Mouse (Mus musculus): ENCODE data around the gene Gm37240.

The Gm37240 gene

DNA sequence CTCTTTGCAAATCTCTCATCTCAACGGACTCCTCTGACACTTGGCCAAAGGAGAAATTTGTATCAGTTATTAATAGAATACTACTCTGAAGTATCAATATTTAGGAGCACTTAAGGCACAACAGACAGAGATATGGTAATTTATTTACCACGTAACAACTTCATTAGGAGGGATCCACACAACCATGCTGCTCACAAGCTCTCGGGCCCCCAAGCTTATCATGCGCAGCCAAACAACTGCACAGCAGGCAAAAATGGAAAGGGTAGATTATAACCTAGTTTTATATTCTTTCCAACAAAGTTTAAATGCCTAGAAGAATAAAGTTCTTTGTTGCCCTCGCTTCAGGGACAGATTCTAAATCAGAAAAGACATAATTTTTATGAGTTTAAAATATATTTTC lies 207.4 kb downstream of the Gm37240 start:
- Histone ChIP-seq H3K27me3 (ENCODE audit: control insufficient read depth, insufficient read depth, low read length, poor library complexity, severe bottlenecking) (no peaks in the 10 kb centered on the region), H3K36me3 (ENCODE audit: control insufficient read depth, insufficient read depth, low read length, poor library complexity, severe bottlenecking) (no peaks in the 10 kb centered on the region)
- no peak for DNase-seq (ENCODE audit: low read depth, low spot score)

DNA sequence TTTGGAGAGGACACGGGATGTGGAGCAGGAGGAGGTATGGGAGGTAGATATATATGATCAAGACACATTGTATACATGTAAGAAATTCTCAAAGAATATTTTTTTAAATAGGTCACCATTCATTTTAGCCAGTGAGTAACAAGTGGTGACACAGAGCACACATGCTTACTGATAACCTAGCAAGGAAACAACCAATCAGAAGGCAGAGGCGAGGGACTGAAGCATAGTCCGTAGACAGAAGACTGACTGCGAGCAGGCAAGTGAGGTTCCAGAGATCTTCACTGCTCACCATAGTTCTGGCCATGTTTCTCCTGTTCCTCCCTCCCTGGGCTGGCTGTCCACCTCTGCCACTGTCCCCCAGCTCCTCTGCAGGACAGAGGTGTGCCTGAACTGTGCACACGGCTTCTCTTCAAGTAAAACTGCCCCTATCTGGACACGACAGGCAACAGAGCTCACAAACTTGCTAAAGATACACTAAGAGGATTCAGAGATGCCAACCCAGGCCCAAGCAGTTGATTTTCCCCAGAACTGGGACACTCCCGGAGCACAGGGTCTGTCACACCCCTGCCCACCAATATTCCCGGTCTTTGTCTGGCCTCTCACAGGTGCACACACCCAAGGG lies 207.9 kb downstream of the Gm37240 start:
- no peaks in the 10 kb centered on the region for H3K36me3 ChIP-seq (ENCODE audit: control insufficient read depth, insufficient read depth, low read length, poor library complexity, severe bottlenecking)
- no peak for DNase-seq (ENCODE audit: low read depth, low spot score)
- H3K27me3 ChIP-seq (ENCODE audit: control insufficient read depth, insufficient read depth, low read length, poor library complexity, severe bottlenecking): no peaks in the 10 kb centered on the region

GRCm38 (mm10) chr3:85677952-85678351 lies 209.4 kb downstream of the Gm37240 start:
- H3K27me3 ChIP-seq (ENCODE audit: control insufficient read depth, insufficient read depth, low read length, poor library complexity, severe bottlenecking): no peaks in the 10 kb centered on the region

DNA sequence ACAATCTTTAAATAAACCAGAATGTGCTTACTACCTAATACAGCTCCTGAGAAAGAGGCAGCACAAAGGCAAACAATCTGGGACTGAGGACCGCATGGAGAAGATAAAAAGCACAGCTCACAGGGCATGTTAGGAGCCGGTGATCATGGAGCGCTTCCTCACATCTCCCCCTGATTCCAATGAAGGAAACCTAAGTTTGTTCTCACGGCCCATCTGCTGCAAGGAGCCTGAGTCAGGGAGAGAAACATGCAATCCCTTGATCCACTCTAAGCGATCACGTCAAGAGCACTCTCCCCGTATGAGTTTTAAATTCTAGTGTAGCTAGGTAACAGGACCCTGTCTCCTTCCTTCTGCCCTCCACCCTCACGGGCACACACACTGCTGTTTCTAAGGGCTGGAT lies 210.2 kb downstream of the Gm37240 start:
- H3K27me3 ChIP-seq (ENCODE audit: control insufficient read depth, insufficient read depth, low read length, poor library complexity, severe bottlenecking): no peaks in the 10 kb centered on the region
- no peaks in the 10 kb centered on the region for H3K36me3 ChIP-seq (ENCODE audit: control insufficient read depth, insufficient read depth, low read length, poor library complexity, severe bottlenecking)
- DNase-seq (ENCODE audit: low read depth, low spot score): no peak

More at GRCm38 (mm10) chr3:85677952-85678351, 209.4 kb downstream of the Gm37240 start:
- H3K36me3 ChIP-seq (ENCODE audit: control insufficient read depth, insufficient read depth, low read length, poor library complexity, severe bottlenecking): no peaks in the 10 kb centered on the region
- DNase-seq (ENCODE audit: low read depth, low spot score): no peak

DNA sequence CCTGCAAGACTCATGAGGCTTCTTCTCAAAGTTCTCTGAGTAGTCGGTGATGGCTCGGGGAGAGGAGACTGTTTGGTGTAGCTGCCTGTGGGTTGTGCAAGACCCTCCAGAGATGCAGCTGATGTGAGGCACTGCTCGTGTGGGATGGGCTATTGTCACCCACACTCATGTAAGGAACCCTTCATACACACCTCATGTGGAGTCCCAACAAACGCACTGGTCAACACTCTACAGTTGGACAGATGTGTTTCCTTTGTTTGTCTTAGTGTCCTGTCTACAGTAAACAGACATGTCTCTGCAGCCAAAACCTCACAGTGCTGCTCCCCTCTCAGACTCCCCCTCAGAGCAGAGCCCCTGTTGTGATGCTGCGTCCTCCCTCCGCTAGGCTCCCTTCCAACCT lies 217.5 kb downstream of the Gm37240 start:
- no peak for DNase-seq (ENCODE audit: low read depth, low spot score)
- Histone ChIP-seq H3K36me3 (ENCODE audit: control insufficient read depth, insufficient read depth, low read length, poor library complexity, severe bottlenecking) (no peaks in the 10 kb centered on the region), H3K27me3 (ENCODE audit: control insufficient read depth, insufficient read depth, low read length, poor library complexity, severe bottlenecking) (no peaks in the 10 kb centered on the region)

- DNase-seq (ENCODE audit: low read depth, low spot score): no peak
- H3K27me3 ChIP-seq (ENCODE audit: control insufficient read depth, insufficient read depth, low read length, poor library complexity, severe bottlenecking): no peaks in the 10 kb centered on the region
- H3K36me3 ChIP-seq (ENCODE audit: control insufficient read depth, insufficient read depth, low read length, poor library complexity, severe bottlenecking): no peaks in the 10 kb centered on the region
These were observed 219.6 kb downstream of the Gm37240 start for GRCm38 (mm10) chr3:85667683-85668082.

DNA sequence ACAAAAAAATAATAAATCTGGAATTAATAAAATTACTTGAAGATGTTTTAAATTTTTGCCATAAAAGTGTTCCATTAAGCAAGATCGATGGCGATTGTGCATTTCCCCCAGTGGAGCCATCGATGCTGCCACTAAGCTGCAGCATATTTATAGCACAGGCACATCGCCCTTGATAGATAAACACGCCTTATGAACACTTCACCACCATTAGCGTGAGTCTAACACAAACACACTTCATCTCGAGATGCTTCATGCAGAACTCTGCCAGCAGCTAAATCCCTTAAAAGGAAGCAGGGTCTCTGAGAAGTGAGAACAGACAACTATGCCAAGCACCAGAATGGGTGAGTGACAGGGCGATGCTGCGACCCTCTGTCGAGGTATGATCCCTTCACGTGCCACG lies 220.6 kb downstream of the Gm37240 start:
- no peaks in the 10 kb centered on the region for H3K36me3 ChIP-seq (ENCODE audit: control insufficient read depth, insufficient read depth, low read length, poor library complexity, severe bottlenecking)
- no peak for DNase-seq (ENCODE audit: low read depth, low spot score)
- H3K27me3 ChIP-seq (ENCODE audit: control insufficient read depth, insufficient read depth, low read length, poor library complexity, severe bottlenecking): no peaks in the 10 kb centered on the region

- H3K27me3 ChIP-seq (ENCODE audit: control insufficient read depth, insufficient read depth, low read length, poor library complexity, severe bottlenecking): no peaks in the 10 kb centered on the region
- H3K36me3 ChIP-seq (ENCODE audit: control insufficient read depth, insufficient read depth, low read length, poor library complexity, severe bottlenecking): no peaks in the 10 kb centered on the region
- DNase-seq (ENCODE audit: low read depth, low spot score): no peak
These were observed 221.2 kb downstream of the Gm37240 start for GRCm38 (mm10) chr3:85666166-85666565.

DNA sequence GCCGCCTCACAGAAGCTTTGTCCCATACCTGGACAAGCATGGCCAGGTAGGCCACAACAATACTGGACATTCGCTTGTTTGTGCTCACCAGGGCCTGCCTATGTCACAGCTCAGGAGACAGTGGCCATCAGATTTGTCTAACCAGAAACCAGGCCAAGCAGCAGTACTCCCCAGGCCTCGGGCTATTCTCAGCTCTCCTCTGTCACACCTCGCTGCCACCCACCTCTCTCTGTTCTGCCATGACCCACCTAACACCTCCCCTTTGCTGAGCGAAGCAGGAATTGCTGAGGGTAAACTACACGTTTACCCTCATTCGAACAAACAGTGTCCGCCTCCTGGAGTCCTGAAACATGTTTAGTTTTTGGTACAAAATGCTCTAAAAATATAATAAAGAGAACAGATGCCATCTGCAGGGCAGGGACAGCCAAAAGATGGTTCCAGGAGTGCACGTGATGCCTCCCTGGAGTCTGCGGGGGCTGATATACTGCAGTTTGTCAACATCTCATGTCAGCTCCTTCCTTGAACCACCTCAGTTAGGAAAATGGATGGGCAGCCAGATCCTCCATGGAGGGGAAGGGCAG lies 222.6 kb downstream of the Gm37240 start:
- H3K27me3 ChIP-seq (ENCODE audit: control insufficient read depth, insufficient read depth, low read length, poor library complexity, severe bottlenecking): no peaks in the 10 kb centered on the region
- DNase-seq (ENCODE audit: low read depth, low spot score): no peak

GRCm38 (mm10) chr3:85663826-85664225 lies 223.5 kb downstream of the Gm37240 start:
- H3K27me3 ChIP-seq (ENCODE audit: control insufficient read depth, insufficient read depth, low read length, poor library complexity, severe bottlenecking): no peaks in the 10 kb centered on the region
- no peaks in the 10 kb centered on the region for H3K36me3 ChIP-seq (ENCODE audit: control insufficient read depth, insufficient read depth, low read length, poor library complexity, severe bottlenecking)
- DNase-seq (ENCODE audit: low read depth, low spot score): no peak

More for the DNA sequence above, 222.6 kb downstream of the Gm37240 start:
- H3K36me3 ChIP-seq (ENCODE audit: control insufficient read depth, insufficient read depth, low read length, poor library complexity, severe bottlenecking): no peaks in the 10 kb centered on the region

DNA sequence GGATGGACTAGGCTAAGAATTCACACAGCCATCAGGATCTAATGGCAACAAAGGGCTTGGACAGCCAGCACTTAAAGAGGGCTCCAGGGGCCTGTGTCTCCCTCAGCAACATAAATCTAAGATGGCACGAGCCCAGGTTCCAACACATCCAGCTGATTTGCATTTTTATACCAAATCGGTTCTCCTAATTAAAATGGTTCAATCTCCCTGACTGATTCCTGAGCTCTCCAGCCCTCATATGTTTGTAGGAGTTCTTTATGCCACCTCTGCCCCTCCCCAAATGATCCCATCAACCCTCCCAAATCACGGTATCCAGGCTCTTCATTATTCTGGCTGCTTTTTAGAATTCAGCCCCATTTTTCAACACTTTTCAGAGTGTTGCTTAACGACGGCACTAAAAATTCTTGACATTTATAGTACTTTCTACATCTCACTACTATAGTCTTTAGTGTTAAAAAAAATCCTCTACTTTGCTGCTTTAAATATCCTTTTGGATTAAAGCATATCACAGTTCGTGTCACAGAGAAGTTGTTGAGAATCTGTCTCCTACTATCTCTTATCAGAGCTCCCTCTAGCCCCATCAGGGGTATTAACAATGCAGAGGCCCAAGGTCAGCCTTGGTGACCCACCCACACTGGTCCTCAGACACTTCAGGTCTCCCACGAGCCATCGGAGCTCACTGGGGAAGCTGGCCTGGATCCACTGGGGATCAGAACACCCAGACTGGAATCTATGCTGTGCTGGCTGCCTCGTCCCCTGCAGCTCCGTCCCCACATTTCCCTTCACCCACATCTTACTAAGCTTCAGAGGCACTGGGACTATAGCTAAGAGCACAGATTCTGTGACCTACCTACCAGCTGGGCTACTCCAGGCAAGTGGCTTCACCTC lies 225.1 kb downstream of the Gm37240 start:
- H3K36me3 ChIP-seq (ENCODE audit: control insufficient read depth, insufficient read depth, low read length, poor library complexity, severe bottlenecking): no peaks in the 10 kb centered on the region
- no peak for DNase-seq (ENCODE audit: low read depth, low spot score)
- H3K27me3 ChIP-seq (ENCODE audit: control insufficient read depth, insufficient read depth, low read length, poor library complexity, severe bottlenecking): no peaks in the 10 kb centered on the region

DNA sequence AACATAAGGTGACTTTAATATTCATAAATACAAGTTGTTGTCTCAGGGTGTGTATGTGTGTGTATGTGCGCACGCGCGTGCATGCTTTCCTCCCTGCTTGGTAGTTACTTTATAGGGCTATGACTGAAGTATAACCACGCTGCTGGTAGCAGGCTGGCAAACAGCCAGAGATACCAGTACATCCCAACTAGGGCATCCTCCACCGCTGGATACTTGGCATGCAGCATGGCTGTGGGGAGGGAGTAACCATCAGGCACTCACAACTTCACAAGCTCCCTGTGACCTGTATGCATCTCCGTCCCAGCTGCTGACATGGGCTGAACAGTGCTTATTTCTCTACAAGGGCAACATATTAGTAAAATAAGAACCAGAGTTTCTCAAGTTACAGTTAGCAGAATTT lies 227.6 kb downstream of the Gm37240 start:
- no peak for DNase-seq (ENCODE audit: low read depth, low spot score)
- Histone ChIP-seq H3K27me3 (ENCODE audit: control insufficient read depth, insufficient read depth, low read length, poor library complexity, severe bottlenecking) (no peaks in the 10 kb centered on the region), H3K36me3 (ENCODE audit: control insufficient read depth, insufficient read depth, low read length, poor library complexity, severe bottlenecking) (no peaks in the 10 kb centered on the region)

GRCm38 (mm10) chr3:85655538-85655937 lies 231.8 kb downstream of the Gm37240 start:
- DNase-seq (ENCODE audit: low read depth, low spot score): no peak
- H3K36me3 ChIP-seq (ENCODE audit: control insufficient read depth, insufficient read depth, low read length, poor library complexity, severe bottlenecking): peaks cover 1% of the 10 kb centered on the region; the same call in 1 of the 2 replicates
- H3K27me3 ChIP-seq (ENCODE audit: control insufficient read depth, insufficient read depth, low read length, poor library complexity, severe bottlenecking): no peaks in the 10 kb centered on the region

DNA sequence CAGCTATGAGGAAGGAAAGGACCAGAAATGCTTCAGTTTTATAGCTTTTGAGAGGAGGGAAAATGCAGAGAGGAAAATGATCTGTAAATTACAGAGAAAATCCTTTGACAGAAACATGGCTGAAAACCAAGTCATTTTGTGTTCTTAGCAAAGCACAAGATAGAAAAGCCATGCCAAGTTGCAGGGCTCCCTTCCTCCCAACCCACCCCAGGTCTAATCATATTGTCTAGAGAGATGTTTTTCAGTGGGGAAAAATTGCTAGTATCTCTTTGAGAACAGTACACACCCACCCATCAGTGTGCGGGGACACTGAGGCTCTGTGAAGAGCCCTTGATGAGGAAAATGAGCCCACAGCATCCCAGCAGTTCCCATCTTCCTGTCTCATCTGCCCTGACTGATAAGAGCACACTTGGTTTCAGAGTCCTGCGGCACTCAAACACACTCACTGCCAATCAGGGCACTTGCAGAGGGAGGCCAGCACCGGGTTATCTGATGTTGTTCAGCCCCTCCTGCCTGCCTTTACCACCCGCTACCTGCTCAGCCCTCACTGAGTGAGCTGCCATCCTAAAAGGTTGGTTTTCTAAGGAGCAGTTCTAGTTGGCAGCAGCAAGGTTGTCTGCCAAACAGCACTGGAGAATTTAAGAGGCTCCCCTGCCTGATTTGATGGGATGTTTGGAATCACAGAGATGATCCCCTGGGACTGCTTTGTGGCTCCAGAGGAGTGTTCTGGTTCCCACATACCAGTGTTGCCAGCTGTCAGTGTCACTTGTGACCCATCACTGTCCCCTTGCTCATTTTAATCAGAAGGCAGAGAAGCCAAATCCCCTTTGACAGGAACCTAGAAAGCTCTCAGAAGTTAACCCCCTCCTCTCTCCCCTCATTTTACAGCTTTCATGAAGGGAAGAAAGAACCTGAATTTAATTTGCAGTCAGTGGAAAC lies 234.3 kb downstream of the Gm37240 start:
- DNase-seq (ENCODE audit: low read depth, low spot score): no peak
- Histone ChIP-seq H3K27me3 (ENCODE audit: control insufficient read depth, insufficient read depth, low read length, poor library complexity, severe bottlenecking) (no peaks in the 10 kb centered on the region), H3K36me3 (ENCODE audit: control insufficient read depth, insufficient read depth, low read length, poor library complexity, severe bottlenecking) (peaks cover 1% of the 10 kb centered on the region; the same call in 1 of the 2 replicates)
